Mouse (Mus musculus): ENCODE measurements around the gene Mns1.
"Not testable (repeated sequence)": the region's sequence is repeated elsewhere in the genome, so short reads cannot be mapped to it uniquely, and the experiment has no call there.

The Mns1 gene

GRCm38 (mm10) chr9:72427861-72428260, 9.9 kb upstream of the Mns1 start:
- DNase-seq (ENCODE audit: low spot score), result no peak

DNA sequence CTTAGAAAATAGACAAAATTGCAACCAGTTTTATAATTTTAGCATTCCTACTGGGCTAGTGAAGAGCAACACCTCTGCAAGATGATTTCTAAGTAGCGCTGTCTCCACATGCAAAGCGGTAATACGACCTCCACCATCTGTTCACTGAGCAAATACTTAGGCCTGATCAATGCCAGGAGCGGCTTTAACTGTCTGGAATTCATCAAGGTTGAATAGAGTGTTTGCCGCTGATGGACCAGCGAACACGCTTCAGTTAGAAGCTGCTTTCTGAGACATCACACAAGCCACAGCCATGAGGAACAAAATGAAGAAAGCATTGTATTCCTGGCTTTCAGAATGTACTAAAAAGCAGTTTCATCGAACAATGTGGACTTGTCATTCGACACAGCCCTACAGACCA, 2.9 kb upstream of the Mns1 start:
- DNase-seq (ENCODE audit: low spot score), result no peak

DNA sequence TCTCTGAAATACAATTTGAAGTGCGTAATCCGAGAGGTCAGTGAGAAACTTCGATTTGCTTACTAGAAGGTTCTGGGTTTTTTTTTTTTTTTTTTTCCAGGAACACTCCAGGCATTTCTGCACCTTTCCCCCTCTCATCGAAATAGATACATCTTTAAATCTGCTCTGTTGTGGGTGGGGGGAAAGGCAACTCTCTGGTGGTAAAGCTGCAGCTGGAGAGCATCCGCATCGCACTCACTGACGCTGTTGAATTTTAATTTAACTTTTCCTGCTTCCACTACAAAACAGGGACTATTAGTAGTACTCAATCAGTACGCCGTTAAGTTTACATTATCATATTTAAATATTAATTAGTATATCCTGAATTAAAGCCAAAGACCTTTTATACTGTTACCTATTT, 938 bp downstream of the Mns1 start:
- DNase-seq (ENCODE audit: low spot score), result no peak

DNA sequence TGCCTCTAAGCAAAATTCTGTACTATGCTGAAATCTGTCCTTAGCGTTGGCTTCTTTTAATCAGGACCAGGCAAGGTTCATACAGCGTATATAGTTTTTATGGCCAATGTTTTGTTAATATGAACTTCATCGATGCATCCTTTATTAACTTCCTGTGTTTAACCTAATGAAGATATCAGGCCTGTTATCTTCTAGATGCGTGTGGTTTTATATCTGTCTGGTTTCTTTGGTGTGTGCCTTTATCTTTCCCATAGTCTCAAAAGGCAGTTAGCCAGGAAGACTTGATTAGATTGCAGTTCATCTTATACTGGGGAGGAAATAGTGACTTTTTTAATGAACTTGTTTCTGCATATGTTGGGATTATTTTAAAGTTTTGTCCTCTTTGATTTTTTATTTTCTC, 2.5 kb downstream of the Mns1 start:
- no peak for DNase-seq (ENCODE audit: low spot score)

DNA sequence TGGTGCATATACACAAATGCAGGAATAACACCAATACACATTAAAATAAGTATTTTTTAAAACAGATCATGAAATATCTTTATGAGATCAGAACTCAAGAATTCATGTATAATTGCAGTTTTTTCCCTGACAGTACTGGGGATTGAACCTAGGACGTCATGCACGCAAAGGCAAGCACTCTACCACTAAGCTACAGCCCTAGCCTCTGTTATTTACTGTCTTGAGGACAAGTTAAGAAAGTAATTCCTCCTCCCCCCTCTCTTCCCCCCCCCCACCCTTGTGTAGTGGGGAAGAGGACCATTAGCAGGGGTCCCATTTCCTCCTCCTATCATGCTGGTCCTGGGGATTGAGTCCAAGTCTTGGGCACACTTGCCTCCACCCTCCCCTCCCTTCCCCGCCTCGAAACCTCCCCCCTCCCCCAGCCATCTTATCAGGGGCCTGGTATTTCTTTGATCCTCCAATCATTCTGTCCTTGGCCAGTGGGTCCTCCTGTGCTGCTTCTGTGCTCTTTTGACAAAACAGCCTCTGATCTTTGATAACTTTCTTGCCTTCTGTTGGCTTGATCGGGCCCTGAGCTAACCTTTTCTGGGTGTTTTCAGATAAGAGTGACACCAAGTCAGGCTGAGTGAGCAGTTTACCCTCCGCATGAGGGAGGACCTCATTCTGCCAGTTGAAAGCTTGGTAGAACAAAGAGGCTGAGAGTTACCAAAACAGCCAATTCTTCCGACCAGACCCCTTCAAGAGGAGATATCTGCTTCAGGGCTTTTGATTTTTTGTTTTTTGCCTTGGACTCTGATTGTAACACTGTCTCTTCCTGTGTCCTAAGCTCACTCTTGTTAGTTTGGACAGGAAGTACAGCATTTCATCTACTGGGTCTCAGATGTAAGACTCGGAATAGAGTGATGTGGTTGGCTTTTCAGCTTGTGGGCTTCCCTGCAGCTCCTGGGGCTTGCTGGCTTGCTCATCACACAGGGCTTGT, 3.4 kb downstream of the Mns1 start:
- no peak for DNase-seq (ENCODE audit: low spot score)

GRCm38 (mm10) chr9:72441927-72442715, 4.3 kb downstream of the Mns1 start:
- no peak for DNase-seq (ENCODE audit: low spot score)

DNA sequence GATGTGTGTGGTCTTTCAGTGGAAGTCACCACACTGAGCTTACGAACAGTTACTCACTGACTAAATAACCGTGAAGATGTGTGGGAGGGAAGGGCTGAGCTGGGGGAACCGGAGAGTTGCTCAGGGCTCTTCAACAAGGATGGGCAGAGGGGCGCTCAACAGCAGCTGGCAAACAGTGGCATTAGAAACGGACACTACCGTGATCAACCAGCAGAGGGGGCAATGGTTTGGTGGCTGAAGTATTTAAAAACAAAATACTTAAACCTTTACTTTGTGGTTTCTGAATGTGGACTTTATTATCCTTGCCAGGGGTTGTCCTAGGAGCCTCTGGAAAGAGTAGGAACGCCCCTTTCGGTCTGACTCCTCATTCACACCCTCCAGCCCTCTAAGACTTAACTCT, 10.2 kb downstream of the Mns1 start:
- peak; percentile 64 for DNase-seq (ENCODE audit: low spot score)

DNA sequence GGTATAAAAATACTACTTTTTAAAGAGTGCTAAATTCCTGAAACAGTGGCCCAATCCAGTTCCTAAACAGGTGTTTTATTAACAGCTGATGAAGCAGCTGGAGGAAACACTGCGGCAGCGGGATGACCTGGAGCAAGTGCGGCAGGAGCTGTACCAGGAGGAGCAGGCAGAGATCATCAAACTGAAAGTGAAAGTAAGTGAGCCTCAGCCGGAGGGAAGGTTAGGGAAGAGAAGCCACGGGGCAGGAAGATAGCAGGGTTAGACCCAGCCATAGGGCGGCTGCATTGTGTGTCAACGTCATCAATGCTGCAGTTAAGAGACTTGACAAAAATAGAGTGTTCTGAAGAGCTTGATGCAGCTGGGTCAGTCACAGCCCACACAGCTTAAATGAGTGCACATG, 11.6 kb downstream of the Mns1 start:
- DNase-seq (ENCODE audit: low spot score), result no peak

GRCm38 (mm10) chr9:72449841-72450240, 12.0 kb downstream of the Mns1 start:
- DNase-seq (ENCODE audit: low spot score), result no peak

GRCm38 (mm10) chr9:72450363-72450762, 12.6 kb downstream of the Mns1 start:
- no peak for DNase-seq (ENCODE audit: low spot score)

GRCm38 (mm10) chr9:72451111-72451510, 13.3 kb downstream of the Mns1 start:
- DNase-seq (ENCODE audit: low spot score), result no peak

DNA sequence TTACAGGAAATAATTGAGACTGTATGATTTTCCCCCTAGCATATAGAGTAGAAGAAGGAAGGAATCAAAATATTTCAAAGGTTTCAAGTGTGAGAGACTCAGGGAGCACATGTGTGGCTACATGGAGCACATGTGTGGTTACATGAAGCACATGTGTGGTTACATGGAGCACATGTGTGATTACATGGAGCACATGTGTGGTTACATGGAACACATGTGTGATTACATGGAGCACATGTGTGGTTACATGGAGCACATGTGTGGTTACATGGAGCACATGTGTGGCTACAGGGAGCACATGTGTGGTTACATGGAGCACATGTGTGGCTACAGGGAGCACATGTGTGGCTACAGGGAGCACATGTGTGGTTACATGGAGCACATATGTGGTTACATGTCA, 16.5 kb downstream of the Mns1 start:
- DNase-seq (ENCODE audit: low spot score), result not testable (repeated sequence)

DNA sequence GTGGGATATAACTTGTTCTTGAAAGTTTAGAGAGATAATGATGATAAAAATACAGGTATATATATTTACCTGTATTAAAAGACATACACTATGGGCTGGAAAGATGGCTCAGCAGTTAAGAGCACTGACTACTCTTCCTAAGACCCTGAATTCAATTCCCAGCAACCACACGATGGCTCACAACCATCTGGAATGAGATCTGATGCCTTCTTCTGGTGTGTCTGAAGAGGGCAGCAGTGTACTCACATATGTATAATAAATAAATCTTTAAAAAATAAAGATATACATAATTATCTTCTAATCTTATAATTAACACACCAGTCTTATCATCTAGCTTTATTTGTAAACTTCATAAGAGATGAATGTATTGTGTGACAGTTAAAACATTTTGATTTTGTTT, 18.6 kb downstream of the Mns1 start:
- no peak for DNase-seq (ENCODE audit: low spot score)

DNA sequence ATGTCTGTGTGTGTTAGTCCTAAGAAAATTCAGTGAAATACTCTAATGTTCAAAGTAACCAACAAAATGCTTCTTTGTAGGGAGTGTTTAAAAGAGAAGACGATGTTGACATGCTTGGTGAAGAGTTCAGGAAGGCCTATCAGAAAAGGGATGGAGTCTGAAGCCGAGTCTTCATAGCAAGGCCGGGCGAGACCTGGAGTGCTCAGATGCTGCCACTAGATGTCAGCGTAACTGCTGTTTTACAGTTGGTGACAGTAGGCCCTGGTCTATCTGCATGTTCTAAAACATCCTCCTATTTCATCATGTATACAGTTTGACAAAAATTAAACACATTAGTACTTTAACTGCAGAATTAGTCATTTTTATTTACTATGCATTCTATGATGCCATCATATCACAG, 20.4 kb downstream of the Mns1 start:
- peak; percentile 37 for DNase-seq (ENCODE audit: low spot score)

DNA sequence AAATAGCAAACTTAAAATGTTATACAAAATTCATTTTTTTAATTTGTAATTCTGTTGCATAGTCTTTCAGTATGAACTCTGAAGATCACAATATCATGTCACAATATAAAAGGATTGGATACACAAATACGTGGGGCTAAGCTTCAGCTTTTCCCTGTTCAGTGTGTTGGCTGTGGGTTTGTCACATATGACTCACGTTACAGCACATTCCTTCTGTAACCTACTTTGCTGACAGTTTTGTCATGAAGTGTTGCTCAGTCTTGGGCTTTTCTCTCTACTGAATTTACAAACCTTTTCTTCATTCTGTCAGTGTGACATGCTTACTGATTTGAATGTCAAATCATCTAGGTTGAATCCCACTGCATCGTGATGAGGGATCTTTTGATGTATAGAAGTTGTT, 21.9 kb downstream of the Mns1 start:
- no peak for DNase-seq (ENCODE audit: low spot score)

DNA sequence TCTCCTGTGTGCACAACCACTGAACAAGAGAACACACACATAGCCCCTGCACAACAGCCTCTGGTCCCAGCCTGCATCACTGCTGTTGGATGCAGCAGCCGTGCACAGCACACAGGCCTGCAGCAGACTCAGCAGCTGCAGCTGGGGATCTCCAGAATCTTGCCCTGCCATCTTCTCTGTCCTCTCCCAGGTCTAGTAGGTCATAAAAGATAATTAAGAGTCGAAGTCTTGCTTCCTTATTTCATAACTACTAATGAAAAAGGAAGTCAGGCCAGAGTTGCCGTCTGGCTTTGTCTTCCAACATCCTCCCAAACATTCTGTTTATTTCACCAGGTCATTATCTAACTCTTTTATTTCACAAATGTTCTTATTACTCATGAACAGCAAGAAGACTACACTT, 23.0 kb downstream of the Mns1 start:
- no peak for DNase-seq (ENCODE audit: low spot score)

- no peak for DNase-seq (ENCODE audit: low spot score)
Measured at GRCm38 (mm10) chr9:72462427-72462826, 24.6 kb downstream of the Mns1 start.

GRCm38 (mm10) chr9:72464806-72465205, 27.0 kb downstream of the Mns1 start:
- no peak for DNase-seq (ENCODE audit: low spot score)

- DNase-seq (ENCODE audit: low spot score), result no peak
Measured at GRCm38 (mm10) chr9:72465754-72466181, 28.0 kb downstream of the Mns1 start.

DNA sequence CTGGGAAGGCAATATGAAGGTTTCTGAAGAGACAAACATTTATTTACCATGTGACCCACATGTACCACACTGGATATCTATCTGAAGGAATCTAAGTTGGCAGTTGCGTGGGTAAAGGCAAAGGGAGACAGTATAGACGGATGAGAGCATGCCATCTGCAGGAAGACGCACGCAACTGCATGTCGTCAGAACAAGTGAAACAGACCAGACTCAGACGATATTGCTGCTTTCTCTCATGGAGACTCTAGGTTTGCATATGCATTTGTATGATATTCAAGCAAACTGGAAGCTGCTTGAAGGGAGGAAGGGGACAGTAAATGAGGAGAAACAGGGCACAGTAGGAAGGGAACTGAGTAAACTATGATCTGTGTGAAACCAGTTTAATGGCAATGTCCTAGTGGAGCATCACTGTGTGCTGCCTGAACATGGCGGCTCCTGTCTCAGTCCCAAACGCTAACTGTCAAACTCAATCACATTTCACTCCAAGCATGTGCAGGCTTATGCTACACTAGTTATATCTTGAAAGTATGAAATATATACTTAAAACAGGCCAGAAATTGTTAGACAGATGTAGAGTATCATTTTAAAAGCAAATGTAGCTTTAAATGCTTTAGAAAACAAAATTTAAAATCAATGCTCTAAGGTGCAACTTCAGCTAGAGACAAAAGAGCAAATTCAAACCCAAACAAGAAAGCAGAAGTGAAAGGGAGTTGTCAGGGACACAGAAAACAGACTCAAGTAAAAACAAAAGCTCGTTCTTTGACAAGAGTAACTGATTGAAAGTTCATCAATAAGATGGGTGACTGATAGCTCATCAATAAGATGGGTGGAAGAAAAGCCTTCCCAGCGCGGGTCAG, 30.0 kb downstream of the Mns1 start:
- no peak for DNase-seq (ENCODE audit: low spot score)

DNA sequence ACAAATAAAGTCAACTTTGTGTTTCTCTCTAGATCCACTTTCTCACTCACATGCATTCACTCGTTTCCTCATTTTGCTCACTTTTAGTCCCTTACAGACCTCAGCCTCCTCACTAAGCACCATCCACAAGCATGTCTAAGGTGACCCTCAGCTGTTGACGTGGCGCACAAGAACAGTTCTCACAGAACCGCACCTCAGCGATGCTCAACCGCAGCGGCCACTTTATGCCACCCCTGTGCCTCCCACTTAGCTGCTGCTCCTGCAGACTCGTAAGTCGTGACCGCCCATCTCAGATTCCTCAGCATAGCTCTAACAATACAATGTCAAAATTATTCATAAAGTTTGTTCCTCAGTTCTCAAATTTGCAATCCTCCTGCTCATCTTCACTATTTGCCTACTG, 30.8 kb downstream of the Mns1 start:
- no peak for DNase-seq (ENCODE audit: low spot score)

GRCm38 (mm10) chr9:72469851-72470250, 32.0 kb downstream of the Mns1 start:
- DNase-seq (ENCODE audit: low spot score), result no peak

Data from ovary, postnatal 14 days (tissue).